Mouse (Mus musculus): ENCODE data around the gene Adarb2. TPM values are rescaled to one million over a fixed set of nuclear protein-coding genes. Genes with fewer than 3 reads are reported as not detected.

Adarb2 gene
- total and polyA plus RNA-seq, 3 experiments, result 0.42 to 0.57 TPM; not detected in 1

- Histone ChIP-seq H3K79me2 (ENCODE audit: control insufficient read depth, insufficient read depth, low read length, poor library complexity) (no peaks in the 10 kb centered on the region), H3K27me3 (ENCODE audit: control insufficient read depth in 1 of 2, insufficient read depth in 2 of 2, low read length in 2 of 2) (no peaks in the 10 kb centered on the region), H3K9me3 (replicated peaks; ENCODE audit: insufficient read depth, low read length) (no peaks in the 10 kb centered on the region), H3K4me1 (ENCODE audit: control insufficient read depth in 1 of 2, insufficient read depth in 2 of 2, low read length in 2 of 2) (no peaks in the 10 kb centered on the region), H3K27ac (ENCODE audit: control insufficient read depth, low read depth, low read length) (no peak overlapping the region), H3K4me3 (ENCODE audit: control insufficient read depth in 1 of 2, insufficient read depth in 1 of 2, low read depth in 2 of 2, low read length in 2 of 2) (no peak overlapping the region), H3K36me3 (ENCODE audit: control insufficient read depth in 1 of 2, insufficient read depth in 2 of 2, low read length in 2 of 2) (no peaks in the 10 kb centered on the region), H3K9ac (ENCODE audit: control insufficient read depth, low read depth, low read length, poor library complexity, severe bottlenecking) (no peak overlapping the region)
- DNase-seq (ENCODE audit: low read depth, low spot score), result no peak
- TF ChIP-seq ZNF384 (IDR thresholded peaks at IDR 0.05; ENCODE audit: low read depth, low read length), result no peak
- TF ChIP-seq POLR2AphosphoS5 (IDR thresholded peaks at IDR 0.05; ENCODE audit: borderline replicate concordance, low read depth, low read length), result no peak
- TF ChIP-seq KAT2A (conservative IDR thresholded peaks at IDR 0.05; ENCODE audit: low read depth, low read length), result no peak
- TF ChIP-seq MYC (IDR thresholded peaks at IDR 0.05; ENCODE audit: low read depth, low read length), result no peak
- no peak for TF ChIP-seq POLR2A (IDR thresholded peaks at IDR 0.05; ENCODE audit: control insufficient read depth in 1 of 2, insufficient read depth in 1 of 2, low read depth in 1 of 2, low read length in 2 of 2, poor library complexity in 1 of 2)
- no peak for TF ChIP-seq ZMIZ1 (IDR thresholded peaks at IDR 0.05; ENCODE audit: low read depth, low read length)
- TF ChIP-seq UBTF (IDR thresholded peaks at IDR 0.05; ENCODE audit: borderline replicate concordance, insufficient read depth, low read depth, low read length), result no peak
- TF ChIP-seq NELFE (IDR thresholded peaks at IDR 0.05; ENCODE audit: low read depth, low read length), result no peak
- TF ChIP-seq TCF12 (IDR thresholded peaks at IDR 0.05; ENCODE audit: low read depth, low read length), result no peak
- no peak for TF ChIP-seq SIN3A (IDR thresholded peaks at IDR 0.05; ENCODE audit: low read length)
- no peak for TF ChIP-seq TBP (IDR thresholded peaks at IDR 0.05; ENCODE audit: low read depth, low read length)
- TF ChIP-seq ZKSCAN1 (IDR thresholded peaks at IDR 0.05; ENCODE audit: low read depth, low read length), result no peak
- no peak for TF ChIP-seq EP300 (IDR thresholded peaks at IDR 0.05; ENCODE audit: low read depth in 1 of 2, low read length in 2 of 2)
- no peak for TF ChIP-seq HCFC1 (IDR thresholded peaks at IDR 0.05; ENCODE audit: low read depth, low read length)
These were observed 10.7 kb upstream of the Adarb2 start for GRCm38 (mm10) chr13:8191977-8192376.

- no peaks in the 10 kb centered on the region for H3K9me3 ChIP-seq (replicated peaks; ENCODE audit: insufficient read depth, low read length)
These were observed 3.3 kb upstream of the Adarb2 start for GRCm38 (mm10) chr13:8199186-8199880.

More at GRCm38 (mm10) chr13:8199186-8199880, 3.3 kb upstream of the Adarb2 start:
- Histone ChIP-seq H3K79me2 (ENCODE audit: control insufficient read depth, insufficient read depth, low read length, poor library complexity) (no peaks in the 10 kb centered on the region), H3K27ac (ENCODE audit: control insufficient read depth, low read depth, low read length) (no peak overlapping the region), H3K9ac (ENCODE audit: control insufficient read depth, low read depth, low read length, poor library complexity, severe bottlenecking) (no peak overlapping the region), H3K27me3 (ENCODE audit: control insufficient read depth in 1 of 2, insufficient read depth in 2 of 2, low read length in 2 of 2) (no peaks in the 10 kb centered on the region), H3K4me1 (ENCODE audit: control insufficient read depth in 1 of 2, insufficient read depth in 2 of 2, low read length in 2 of 2) (no peaks in the 10 kb centered on the region), H3K4me3 (ENCODE audit: control insufficient read depth in 1 of 2, insufficient read depth in 1 of 2, low read depth in 2 of 2, low read length in 2 of 2) (no peak overlapping the region), H3K36me3 (ENCODE audit: control insufficient read depth in 1 of 2, insufficient read depth in 2 of 2, low read length in 2 of 2) (no peaks in the 10 kb centered on the region)
- no peak for DNase-seq (ENCODE audit: low read depth, low spot score)
- TF ChIP-seq NELFE (IDR thresholded peaks at IDR 0.05; ENCODE audit: low read depth, low read length) (no peak), GATA1 (IDR thresholded peaks at IDR 0.05; ENCODE audit: low read depth, low read length) (no peak), MYC (IDR thresholded peaks at IDR 0.05; ENCODE audit: low read depth, low read length) (no peak), MAX (IDR thresholded peaks at IDR 0.05; ENCODE audit: low read length) (no peak), MEF2A (IDR thresholded peaks at IDR 0.05; ENCODE audit: extremely low read depth, insufficient replicate concordance, low read depth, low read length, poor library complexity, severe bottlenecking) (no peak), TBP (IDR thresholded peaks at IDR 0.05; ENCODE audit: low read depth, low read length) (no peak), POLR2AphosphoS2 (IDR thresholded peaks at IDR 0.05; ENCODE audit: low read length) (no peak), KAT2A (conservative IDR thresholded peaks at IDR 0.05; ENCODE audit: low read depth, low read length) (no peak), BHLHE40 (IDR thresholded peaks at IDR 0.05; ENCODE audit: borderline replicate concordance, low read depth, low read length) (no peak), ZC3H11A (IDR thresholded peaks at IDR 0.05; ENCODE audit: low read depth, low read length) (no peak), NRF1 (IDR thresholded peaks at IDR 0.05; ENCODE audit: insufficient read depth, low read depth, low read length, poor library complexity, severe bottlenecking) (no peak), USF1 (IDR thresholded peaks at IDR 0.05; ENCODE audit: low read depth, low read length) (no peak), ZNF384 (IDR thresholded peaks at IDR 0.05; ENCODE audit: low read depth, low read length) (no peak), GABPA (IDR thresholded peaks at IDR 0.05; ENCODE audit: low read depth, low read length) (no peak)
